Mouse (Mus musculus): ENCODE results near the gene Ubl3.

- TF ChIP-seq ZC3H11A (IDR thresholded peaks at IDR 0.05; ENCODE audit: borderline replicate concordance, low read depth, low read length) (no peak), CHD2 (IDR thresholded peaks at IDR 0.05; ENCODE audit: low read depth, low read length) (no peak), ZNF384 (IDR thresholded peaks at IDR 0.05; ENCODE audit: low read depth, low read length) (no peak), MAFK (IDR thresholded peaks at IDR 0.05; ENCODE audit: insufficient read depth, low read depth, low read length) (no peak)
Measured at GRCm38 (mm10) chr5:148486202-148486601, 66.4 kb downstream of the Ubl3 start.

Data from ES-E14 (cell line).